Mouse (Mus musculus) ES-Bruce4 (cell line): ENCODE measurements around the gene Hipk4.

ENCODE experiments used
- CTCF ChIP-seq: IDR thresholded peaks from one replicate; pipeline ENCODE4 v1.8.1; 2011; ENCODE audit warnings: low read depth, low read length
- EP300 ChIP-seq: IDR thresholded peaks from 2 replicates; pipeline ENCODE4 v1.6.1; 2011; ENCODE audit warnings: low read depth, low read length; ENCODE audit not compliant: insufficient read depth
- POLR2A ChIP-seq: IDR thresholded peaks from one replicate; pipeline ENCODE4 v1.8.1; 2011; ENCODE audit warnings: low read length; ENCODE audit not compliant: insufficient read depth

GRCm38 (mm10) chr7:27532480-27533050 is 9.5 kb downstream of the Hipk4 start:
- TF ChIP-seq POLR2A (no peak), CTCF (no peak), EP300 (no peak)
